Mouse (Mus musculus) retina, postnatal 7 days (tissue): ENCODE data around the gene Adamtsl1.

Source experiments
- DNase-seq: peaks from one replicate; pipeline ENCODE4 v3.0.0-alpha.2; 2012; ENCODE audit warnings: low read depth, low spot score

The Adamtsl1 gene

GRCm38 (mm10) chr4:86189853-86190252 is 675.9 kb downstream of the Adamtsl1 start:
- DNase-seq, result peak; percentile 9

GRCm38 (mm10) chr4:86191195-86191594 is 677.2 kb downstream of the Adamtsl1 start:
- DNase-seq, result no peak

DNA sequence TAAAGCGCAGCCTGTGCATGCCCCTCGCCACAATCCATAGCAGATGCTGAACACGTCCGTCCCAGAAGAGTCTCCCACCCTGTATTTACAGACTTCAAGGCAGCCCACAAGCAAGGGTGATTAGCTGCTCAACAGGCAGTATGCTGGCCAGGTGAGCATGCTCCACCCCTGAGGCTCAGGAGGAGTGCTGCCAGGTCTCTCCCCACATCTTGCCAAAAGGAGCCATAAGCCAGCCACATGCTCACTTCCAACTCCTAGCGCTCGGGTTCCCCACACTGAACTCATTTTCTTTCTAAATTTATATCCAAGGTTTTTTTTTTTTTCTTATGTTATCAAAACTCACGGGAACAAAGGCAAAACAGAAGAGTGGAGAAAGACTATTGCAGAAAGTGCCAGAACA is 687.8 kb downstream of the Adamtsl1 start:
- DNase-seq, result no peak

DNA sequence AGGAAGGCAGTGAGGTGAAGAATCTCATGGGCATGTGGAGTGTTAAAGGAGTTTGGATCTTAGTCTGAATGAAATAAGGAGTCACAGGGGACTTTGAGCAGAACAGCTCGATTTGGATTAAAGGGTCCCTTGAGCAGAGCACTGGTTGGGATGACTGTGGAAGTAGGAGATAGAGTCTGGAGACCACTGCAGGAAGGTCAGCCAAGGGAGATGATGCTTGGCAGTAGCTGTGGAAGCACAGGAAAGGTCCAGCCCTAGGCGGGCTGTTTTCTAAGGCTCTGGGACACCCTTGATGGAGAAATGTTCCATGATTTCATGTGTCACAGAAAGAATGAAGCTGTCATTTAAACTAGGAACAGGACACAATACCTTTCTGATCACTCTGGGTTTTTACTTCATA is 689.3 kb downstream of the Adamtsl1 start:
- no peak for DNase-seq

- no peak for DNase-seq
Observed at GRCm38 (mm10) chr4:86224875-86225274, 710.9 kb downstream of the Adamtsl1 start.

- DNase-seq, result no peak
Observed at GRCm38 (mm10) chr4:86227096-86227495, 713.1 kb downstream of the Adamtsl1 start.

GRCm38 (mm10) chr4:86233197-86233596 is 719.2 kb downstream of the Adamtsl1 start:
- DNase-seq, result no peak

DNA sequence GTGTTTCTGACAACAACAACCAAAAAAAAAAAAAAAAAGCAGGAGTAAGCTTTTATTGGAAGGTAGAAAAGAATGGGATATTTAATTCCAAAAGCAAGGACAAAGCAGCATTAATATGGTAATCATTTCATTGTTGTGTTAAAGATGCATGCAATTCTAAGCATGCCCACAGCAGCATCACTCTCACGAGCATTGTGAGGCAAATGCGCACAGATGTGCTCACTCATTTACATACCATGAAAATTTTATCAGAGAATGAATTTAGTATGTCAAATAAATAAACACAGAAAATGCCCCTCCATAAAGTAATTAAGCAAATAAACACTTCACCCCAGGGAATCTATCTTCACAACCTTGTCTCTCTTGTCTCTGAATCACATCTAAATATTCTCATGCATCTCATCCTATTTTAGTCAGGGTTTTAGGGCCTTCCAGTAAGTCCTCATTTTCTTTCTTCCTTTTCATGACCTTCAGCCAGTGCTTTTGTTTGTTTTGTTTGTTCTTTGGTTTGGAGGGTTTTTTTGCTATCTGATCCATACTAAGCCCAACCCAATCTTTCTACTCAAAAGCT is 728.0 kb downstream of the Adamtsl1 start:
- DNase-seq, result no peak

GRCm38 (mm10) chr4:86270085-86270484 is 756.1 kb downstream of the Adamtsl1 start:
- no peak for DNase-seq

GRCm38 (mm10) chr4:86273703-86274355 is 759.9 kb downstream of the Adamtsl1 start:
- DNase-seq, result no peak

- no peak for DNase-seq
Observed at GRCm38 (mm10) chr4:86274663-86275062, 760.7 kb downstream of the Adamtsl1 start.

GRCm38 (mm10) chr4:86276021-86276813 is 762.2 kb downstream of the Adamtsl1 start:
- no peak for DNase-seq

GRCm38 (mm10) chr4:86278546-86278945 is 764.6 kb downstream of the Adamtsl1 start:
- DNase-seq, result no peak

GRCm38 (mm10) chr4:86286572-86286971 is 772.6 kb downstream of the Adamtsl1 start:
- no peak for DNase-seq

GRCm38 (mm10) chr4:86288264-86288663 is 774.3 kb downstream of the Adamtsl1 start:
- no peak for DNase-seq

GRCm38 (mm10) chr4:86289511-86290273 is 775.7 kb downstream of the Adamtsl1 start:
- no peak for DNase-seq

GRCm38 (mm10) chr4:86294828-86295251 is 780.9 kb downstream of the Adamtsl1 start:
- no peak for DNase-seq

GRCm38 (mm10) chr4:86301469-86301868 is 787.5 kb downstream of the Adamtsl1 start:
- DNase-seq, result no peak

GRCm38 (mm10) chr4:86302095-86302494 is 788.1 kb downstream of the Adamtsl1 start:
- no peak for DNase-seq

DNA sequence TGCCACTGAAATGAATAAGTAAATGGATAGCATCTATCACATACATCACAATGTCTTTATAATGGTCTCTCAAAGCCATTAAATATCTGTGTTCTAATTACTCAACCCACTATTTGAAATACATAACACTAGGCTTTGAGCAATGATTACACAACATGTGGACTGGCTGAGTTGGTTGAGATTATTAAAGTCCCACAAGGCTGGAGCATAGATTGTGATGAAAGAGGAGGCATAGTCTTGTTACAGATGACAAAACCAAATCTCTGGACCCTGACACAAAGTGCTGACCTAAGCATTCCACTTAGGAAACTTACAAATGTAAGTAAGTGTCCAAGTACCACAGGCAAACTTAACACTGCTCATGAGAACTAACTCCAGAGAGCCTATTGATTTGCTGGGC is 792.8 kb downstream of the Adamtsl1 start:
- no peak for DNase-seq

DNA sequence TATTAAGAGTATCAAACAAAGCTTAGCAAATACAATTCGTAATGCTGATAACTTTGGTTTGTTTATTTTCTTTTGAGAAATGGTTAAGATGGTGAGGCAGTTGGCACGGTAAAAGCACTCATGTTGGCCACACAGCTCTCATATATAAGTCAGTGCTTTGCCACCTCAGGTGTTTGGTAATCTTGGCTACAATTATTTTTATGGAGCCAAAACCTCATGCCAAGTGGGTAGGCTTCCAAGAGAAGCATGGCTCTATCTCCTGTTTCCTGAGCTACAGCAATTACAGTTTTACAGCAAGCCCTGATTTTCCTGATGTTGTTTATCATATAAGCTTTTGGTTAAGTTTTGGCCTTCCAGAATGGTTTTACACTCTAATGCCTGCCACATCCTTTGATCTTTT is 795.2 kb downstream of the Adamtsl1 start:
- no peak for DNase-seq
